ENCODE assay signal across 14 mouse cellular contexts in the genomic region with DNA sequence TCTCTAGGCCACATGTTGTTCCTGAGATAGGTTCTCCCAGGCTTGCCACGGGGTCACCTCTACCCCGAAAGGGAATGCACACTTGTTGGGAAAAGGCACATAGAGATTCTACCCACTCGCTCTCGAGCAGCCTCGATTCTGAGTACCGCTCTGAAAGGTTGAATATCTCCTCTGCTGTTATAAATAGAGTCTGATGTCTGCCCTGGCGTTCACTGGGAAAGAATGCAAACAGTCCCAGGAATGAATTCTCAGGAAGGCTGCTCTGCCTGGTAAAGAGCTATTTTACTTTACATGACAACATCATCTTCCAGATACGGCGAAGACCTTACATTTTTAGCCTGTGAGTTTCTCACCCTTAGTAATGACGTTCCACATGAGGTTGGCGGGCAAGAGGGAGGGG.
DNase-seq lines count a peak whose midpoint lies in the region; ATAC-seq and TF ChIP-seq lines count a peak whose summit lies in the region.
"Had no signal": no experiment of that assay in that cellular context is flagged by ENCODE, and none has a peak within 500 bp of the region (broad histone marks: within the 10 kb centered on the region; RNA-seq: fewer than 3 reads in every experiment).

No protein-coding gene starts in this region.

- H3K27ac ChIP-seq in lung, embryonic 14.5 days (ENCODE audit: low read depth), result no peak overlapping the region
- H3K27ac ChIP-seq in embryonic fibroblast, embryonic 13.5 days (ENCODE audit: insufficient read depth, low read length), result peak overlapping the region; percentile 73
- peak overlapping the region; percentile 92 to 96 for H3K27ac ChIP-seq in heart, embryonic 14.5 days (replicated peaks in 1 of 2; ENCODE audit: control insufficient read depth in 1 of 2, insufficient read depth in 1 of 2, low read depth in 2 of 2, low read length in 2 of 2)
- no peak overlapping the region for H3K27ac ChIP-seq in stomach, embryonic 15.5 days
- H3K27ac ChIP-seq in liver, embryonic 11.5 days (ENCODE audit: low read depth, low read length), result no peak overlapping the region
- H3K27ac ChIP-seq: liver, embryonic 14.5 days; midbrain, embryonic 13.5 days had no signal

- H3K4me2 ChIP-seq in lung, embryonic 14.5 days, result no peak overlapping the region
- peak overlapping the region; percentile 34 for H3K4me2 ChIP-seq in heart, embryonic 14.5 days (ENCODE audit: low read length)
- no peak overlapping the region for H3K4me2 ChIP-seq in stomach, embryonic 15.5 days
- no peak overlapping the region for H3K4me2 ChIP-seq in liver, embryonic 11.5 days
- H3K4me2 ChIP-seq: midbrain, embryonic 13.5 days had no signal

- H3K27me3 ChIP-seq in lung, embryonic 14.5 days (ENCODE audit: insufficient read depth, low read length), result no peaks in the 10 kb centered on the region
- H3K27me3 ChIP-seq in heart, embryonic 14.5 days (ENCODE audit: control insufficient read depth, insufficient read depth, low read length), result no peaks in the 10 kb centered on the region
- H3K27me3 ChIP-seq in stomach, embryonic 15.5 days (replicated peaks), result no peaks in the 10 kb centered on the region
- no peaks in the 10 kb centered on the region for H3K27me3 ChIP-seq in liver, embryonic 11.5 days (replicated peaks; ENCODE audit: control insufficient read depth, insufficient read depth, low read length)
- H3K27me3 ChIP-seq: midbrain, embryonic 13.5 days had no signal

- H3K4me1 ChIP-seq in lung, embryonic 14.5 days (ENCODE audit: insufficient read depth), result peaks cover 1% of the 10 kb centered on the region; the same call in 1 of the 2 replicates
- peaks cover 21% of the 10 kb centered on the region for H3K4me1 ChIP-seq in embryonic fibroblast, embryonic 13.5 days (ENCODE audit: control insufficient read depth, insufficient read depth, low read length)
- peaks cover 7 to 18% of the 10 kb centered on the region in 2 experiments for H3K4me1 ChIP-seq in heart, embryonic 14.5 days (ENCODE audit: control insufficient read depth in 2 of 2, insufficient read depth in 2 of 2, low read length in 2 of 2)
- 0 out of 2 replicates have a peak, but pooled peaks cover 4% of the 10 kb centered on the region for H3K4me1 ChIP-seq in stomach, embryonic 15.5 days
- H3K4me1 ChIP-seq in liver, embryonic 11.5 days (replicated peaks; ENCODE audit: control insufficient read depth, insufficient read depth, low read length), result no peaks in the 10 kb centered on the region
- H3K4me1 ChIP-seq: midbrain, embryonic 13.5 days had no signal

- DNase-seq in lung, embryonic 14.5 days, result peak; percentile 41
- no peak for DNase-seq in lung, postnatal 10 days
- no peak for DNase-seq in liver
- no peak for DNase-seq in left cerebral cortex, adult 11 months (ENCODE audit: low spot score)
- no peak for DNase-seq in liver, embryonic 11.5 days (ENCODE audit: low spot score)
- DNase-seq: cerebellum, adult 2 months; kidney, adult 11 months; kidney, postnatal 36 days; retina, postnatal 1 day had no signal

- H3K9me3 ChIP-seq in lung, embryonic 14.5 days (ENCODE audit: low read depth, low read length), result no peaks in the 10 kb centered on the region
- H3K9me3 ChIP-seq in heart, embryonic 14.5 days (ENCODE audit: control insufficient read depth, low read length), result 0 out of 2 replicates have a peak, but pooled peaks cover 5% of the 10 kb centered on the region
- H3K9me3 ChIP-seq in stomach, embryonic 15.5 days, result no peaks in the 10 kb centered on the region
- no peaks in the 10 kb centered on the region for H3K9me3 ChIP-seq in liver, embryonic 11.5 days (ENCODE audit: control insufficient read depth, low read length)
- H3K9me3 ChIP-seq: midbrain, embryonic 13.5 days had no signal

- WGBS in lung, embryonic 14.5 days, result 58% methylated on average over 11 of the region's 11 CpGs
- 14% methylated on average over 11 of the region's 11 CpGs for WGBS in heart, embryonic 14.5 days
- WGBS in stomach, embryonic 15.5 days, result 55% methylated on average over 11 of the region's 11 CpGs
- whole genome bisulfite sequencing in liver, embryonic 11.5 days, result 77% methylated on average over 11 of the region's 11 CpGs

- ATAC-seq in lung, embryonic 14.5 days (ENCODE audit: insufficient read depth), result no peak
- ATAC-seq in heart, embryonic 14.5 days (ENCODE audit: insufficient number of reproducible peaks, insufficient read depth, low FRiP score, low read depth), result peak; percentile 91
- ATAC-seq in stomach, embryonic 15.5 days (ENCODE audit: insufficient read depth, low FRiP score, low read depth), result peak; percentile 39; the same call in 1 of the 2 replicates
- ATAC-seq in liver, embryonic 11.5 days (replicated peaks; ENCODE audit: low FRiP score), result no peak
- ATAC-seq: midbrain, embryonic 13.5 days had no signal

- TF ChIP-seq CTCF in lung, embryonic 14.5 days (IDR thresholded peaks at IDR 0.05; ENCODE audit: low read depth), result no peak
- no peak for TF ChIP-seq CTCF in embryonic fibroblast, embryonic 13.5 days (IDR thresholded peaks at IDR 0.05; ENCODE audit: borderline replicate concordance, insufficient read depth, low read length)

- no peak for TF ChIP-seq POLR2A in embryonic fibroblast, embryonic 13.5 days (IDR thresholded peaks at IDR 0.05; ENCODE audit: low read depth, low read length)

- H3K9ac ChIP-seq in lung, embryonic 14.5 days, result no peak overlapping the region
- peak overlapping the region; percentile 56 for H3K9ac ChIP-seq in heart, embryonic 14.5 days (ENCODE audit: low read length)
- no peak overlapping the region for H3K9ac ChIP-seq in stomach, embryonic 15.5 days
- H3K9ac ChIP-seq in liver, embryonic 11.5 days (ENCODE audit: low read depth, low read length), result no peak overlapping the region
- H3K9ac ChIP-seq: liver, embryonic 14.5 days; midbrain, embryonic 13.5 days had no signal

- H3K4me3 ChIP-seq in lung, embryonic 14.5 days (ENCODE audit: low read depth, low read length), result no peak overlapping the region
- H3K4me3 ChIP-seq in embryonic fibroblast, embryonic 13.5 days (ENCODE audit: insufficient read depth, low read length), result no peak overlapping the region
- no peak overlapping the region for H3K4me3 ChIP-seq in heart, embryonic 14.5 days (ENCODE audit: control insufficient read depth in 1 of 2, insufficient read depth in 1 of 2, low read depth in 1 of 2, low read length in 2 of 2)
- H3K4me3 ChIP-seq in stomach, embryonic 15.5 days (replicated peaks), result no peak overlapping the region
- no peak overlapping the region for H3K4me3 ChIP-seq in liver, embryonic 11.5 days (ENCODE audit: low read depth, low read length)
- H3K4me3 ChIP-seq: midbrain, embryonic 13.5 days had no signal

- no peaks in the 10 kb centered on the region for H3K36me3 ChIP-seq in lung, embryonic 14.5 days (ENCODE audit: insufficient read depth)
- H3K36me3 ChIP-seq in heart, embryonic 14.5 days (ENCODE audit: control insufficient read depth, insufficient read depth, low read length), result no peaks in the 10 kb centered on the region
- H3K36me3 ChIP-seq in stomach, embryonic 15.5 days, result no peaks in the 10 kb centered on the region
- H3K36me3 ChIP-seq in liver, embryonic 11.5 days (ENCODE audit: control insufficient read depth, insufficient read depth, low read length), result no peaks in the 10 kb centered on the region
- H3K36me3 ChIP-seq: midbrain, embryonic 13.5 days had no signal

Comparison
In these comparisons a context has a peak if more than half of its experiments do, and no peak if none do; other contexts are left out.
1. ATAC-seq: peak in heart, embryonic 14.5 days (single experiment) and stomach, embryonic 15.5 days (single experiment); none in lung, embryonic 14.5 days (single experiment) and liver, embryonic 11.5 days (single experiment).
2. H3K27ac ChIP-seq: peak in embryonic fibroblast, embryonic 13.5 days (single experiment) and heart, embryonic 14.5 days (2 of 2); none in lung, embryonic 14.5 days (single experiment), stomach, embryonic 15.5 days (single experiment) and liver, embryonic 11.5 days (single experiment).